Mouse (Mus musculus): ENCODE results near the gene Slc39a2.

Slc39a2 gene

DNA sequence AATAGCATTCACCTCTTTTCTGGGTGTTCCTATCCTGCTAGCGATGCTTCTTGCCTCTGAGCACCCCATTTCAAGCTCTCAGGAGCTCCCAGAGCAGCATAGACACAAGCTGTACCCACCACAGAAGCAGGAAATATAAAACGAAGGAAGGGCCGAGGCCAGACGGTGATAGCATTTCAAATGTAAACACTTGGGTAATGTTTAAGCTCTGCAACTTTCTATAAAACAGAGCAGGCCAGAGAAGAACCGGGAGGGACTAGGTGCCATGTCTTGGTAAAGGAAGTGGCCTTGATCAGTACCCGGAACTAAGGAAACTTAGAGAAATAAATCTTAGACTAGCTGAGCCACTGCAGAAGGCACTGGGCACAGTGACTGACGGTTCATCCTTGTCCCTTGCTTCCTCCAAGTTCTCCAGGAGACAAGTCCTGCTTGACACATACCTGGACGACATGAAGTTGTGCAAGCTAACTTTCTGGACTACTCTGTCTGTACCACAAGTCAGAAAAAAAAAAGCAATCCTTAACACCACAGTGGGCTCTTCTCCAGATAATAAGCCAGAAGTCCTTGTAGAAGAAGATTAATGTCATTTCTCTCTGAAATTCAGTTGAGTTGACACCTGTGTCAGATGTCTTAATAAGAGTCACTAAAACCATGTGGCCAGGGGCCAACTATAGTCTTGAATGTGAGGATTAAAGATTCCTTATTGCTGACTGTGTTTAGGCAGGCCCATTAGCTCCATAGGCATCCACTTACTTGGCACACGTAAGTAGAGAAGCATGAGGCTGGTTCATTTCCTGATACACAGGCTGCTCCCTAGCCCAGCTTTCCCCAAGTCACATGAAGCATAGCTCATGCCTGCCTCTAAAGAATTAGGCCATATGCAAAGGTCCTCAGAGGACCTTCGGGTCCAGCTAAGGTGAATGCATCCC, 39.7 kb downstream of the Slc39a2 start:
- DNase-seq (ENCODE audit: low spot score in 2 of 2) = no peak

DNA sequence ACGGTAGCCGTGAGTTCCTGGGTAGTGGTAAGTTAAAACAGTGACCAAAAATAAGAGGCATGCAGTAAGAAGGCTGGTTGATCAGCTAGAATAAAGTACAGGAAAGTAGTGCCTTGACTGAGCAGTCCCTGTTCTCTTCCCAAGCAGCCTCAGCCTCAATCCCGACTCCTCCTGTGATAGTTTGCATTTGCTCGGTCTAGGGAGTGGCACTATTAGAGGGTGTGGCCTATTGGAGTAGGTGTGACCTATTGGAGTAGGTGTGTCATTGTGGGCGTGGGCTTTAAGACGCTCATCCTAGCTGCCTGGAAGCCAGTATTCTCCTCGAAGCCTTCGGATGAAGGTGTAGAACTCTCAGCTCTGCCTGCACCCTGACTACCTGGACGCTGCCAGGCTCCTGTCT, 46.3 kb downstream of the Slc39a2 start:
- DNase-seq (ENCODE audit: low spot score in 2 of 2) = no peak

DNA sequence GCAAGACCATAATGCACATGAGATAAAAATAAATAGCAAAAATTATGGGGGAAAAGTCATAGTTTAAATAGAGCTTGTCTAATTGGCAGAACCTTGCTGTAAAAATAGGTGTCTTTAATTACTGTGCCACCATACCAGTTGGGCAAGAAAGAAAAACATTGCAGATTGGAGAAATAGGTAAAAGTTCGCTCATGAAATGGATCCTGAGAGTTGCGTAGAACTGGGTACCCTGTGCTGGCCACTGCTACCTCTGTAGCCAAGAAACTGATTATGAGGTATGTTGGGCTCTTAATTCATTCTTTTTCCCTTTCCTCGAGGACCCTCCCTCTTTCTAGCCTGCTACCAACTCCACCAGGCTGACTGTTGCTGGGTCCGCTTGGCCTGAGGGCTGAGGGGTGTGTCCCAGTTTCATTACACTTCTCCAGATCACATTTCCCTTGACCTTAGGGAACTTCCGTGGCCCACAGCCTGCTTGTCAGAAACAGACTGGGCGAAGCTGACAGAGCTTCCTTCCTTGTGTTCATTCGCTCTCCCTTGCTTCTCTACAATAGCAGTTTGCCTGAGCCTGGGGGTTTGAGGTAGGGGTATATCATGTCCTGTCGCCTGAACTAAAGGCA, 48.4 kb downstream of the Slc39a2 start:
- DNase-seq (ENCODE audit: low spot score in 2 of 2) = no peak

DNA sequence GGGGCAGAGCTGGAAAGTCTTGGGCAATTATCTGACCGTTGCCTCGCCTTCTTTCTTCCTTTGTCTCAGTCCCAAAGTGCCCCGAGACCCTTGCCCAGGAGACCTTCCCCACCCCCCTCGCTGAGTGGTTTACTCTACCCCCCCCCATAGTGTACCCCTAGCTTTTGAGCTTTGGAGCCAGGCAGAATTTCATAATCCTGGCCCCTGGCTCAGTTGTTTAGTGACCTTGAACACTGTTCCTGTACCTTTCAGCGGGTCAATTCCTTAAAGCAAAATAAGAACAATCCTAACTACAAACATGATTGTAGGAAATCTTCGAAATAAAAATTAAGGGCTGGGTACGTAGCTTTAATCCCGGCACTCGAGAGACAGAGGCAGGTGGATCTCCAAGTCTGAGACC, 48.9 kb downstream of the Slc39a2 start:
- DNase-seq (ENCODE audit: low spot score in 2 of 2) = no peak

DNA sequence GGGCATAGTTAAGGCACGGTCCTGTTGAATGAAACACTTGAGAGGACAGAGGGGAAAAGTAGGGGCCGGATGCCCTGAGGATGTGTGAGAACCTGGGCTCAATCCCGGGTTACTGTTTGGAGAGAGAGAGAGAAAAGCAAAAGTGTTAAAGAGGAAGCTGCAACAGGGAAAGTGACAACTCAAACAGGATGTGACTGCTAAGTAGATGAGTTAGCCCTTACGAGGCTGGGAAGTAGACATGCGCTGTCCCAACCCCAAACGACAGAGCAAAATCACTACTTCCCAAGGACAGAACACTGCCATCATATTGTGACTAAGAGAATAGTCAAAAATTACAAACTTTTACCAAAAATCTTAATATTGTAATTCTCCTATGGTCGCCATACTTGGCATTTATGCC, 49.5 kb downstream of the Slc39a2 start:
- no peak for DNase-seq (ENCODE audit: low spot score in 2 of 2)

DNA sequence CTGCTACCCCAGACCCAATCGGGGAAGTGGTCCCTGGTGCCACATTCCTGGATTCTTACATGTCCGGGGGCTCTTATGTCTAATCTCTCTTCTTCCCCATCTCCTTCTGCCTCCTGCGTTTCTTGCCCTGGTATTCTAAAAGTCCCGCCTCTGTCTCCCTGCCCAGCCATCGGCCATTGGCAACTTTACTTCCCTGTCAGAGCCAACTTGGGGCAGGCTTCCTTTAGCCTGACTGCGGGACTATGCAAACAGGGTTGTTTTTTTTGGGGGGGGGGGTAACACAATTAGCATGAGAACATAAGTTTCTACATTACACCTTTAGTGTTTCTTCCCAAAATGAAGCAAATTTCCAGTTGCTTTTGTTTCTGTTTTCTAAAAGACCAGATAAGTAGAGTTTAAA, 50.6 kb downstream of the Slc39a2 start:
- DNase-seq (ENCODE audit: low spot score in 2 of 2) = no peak
